Mouse (Mus musculus) heart, postnatal 0 days (tissue): ENCODE measurements around the gene Fut2.
"Not testable (repeated sequence)": the region's sequence is repeated elsewhere in the genome, so short reads cannot be mapped to it uniquely, and the experiment has no call there.

Experiments
- CTCF ChIP-seq: IDR thresholded peaks from 2 replicates; pipeline ENCODE4 v1.5.1; 2016; ENCODE audit warnings: antibody characterized with exemption, control low read depth, low read depth
- EP300 ChIP-seq: IDR thresholded peaks from 2 replicates; pipeline ENCODE4 v1.6.1; 2016; ENCODE audit warnings: antibody characterized with exemption, low read depth

GRCm38 (mm10) chr7:45661702-45662101 lies 4.5 kb downstream of the Fut2 start:
- not testable (repeated sequence) for TF ChIP-seq EP300, CTCF
